Mouse (Mus musculus): ENCODE data around the gene Bnip3. TPM values are rescaled to one million over a fixed set of nuclear protein-coding genes. Genes with fewer than 3 reads are reported as not detected.

Bnip3 gene
- total and polyA plus RNA-seq, 3 experiments: 20.8 to 294 (median 102) TPM

- Histone ChIP-seq H3K9ac (ENCODE audit: insufficient read depth, low read depth) (peak overlapping the region; percentile 98), H3K27ac (ENCODE audit: insufficient read depth, low read depth) (no peak overlapping the region), H3K27me3 (replicated peaks) (no peaks in the 10 kb centered on the region), H3K4me3 (replicated peaks in 1 of 3; ENCODE audit: low read depth in 2 of 3, low read length in 2 of 3, poor library complexity in 1 of 3) (peak overlapping the region; percentile 74 to 100 (median 96)), H3K36me3 (replicated peaks in 1 of 2; ENCODE audit: control insufficient read depth in 1 of 2, insufficient read depth in 1 of 2, low read length in 1 of 2) (peaks cover under 1 to 32% of the 10 kb centered on the region in 2 experiments), H3K4me2 (ENCODE audit: insufficient read depth, low read depth, poor library complexity, severe bottlenecking) (peak overlapping the region; percentile 93), H3K9me3 (replicated peaks; ENCODE audit: low read length) (no peaks in the 10 kb centered on the region), H3K79me2 (replicated peaks; ENCODE audit: control insufficient read depth, extremely low read depth, insufficient read depth, poor library complexity, severe bottlenecking) (peaks cover 19% of the 10 kb centered on the region), H3K4me1 (ENCODE audit: control insufficient read depth in 1 of 2, insufficient read depth in 2 of 2) (peaks cover 12 to 33% of the 10 kb centered on the region in 2 experiments)
- no peak for DNase-seq (ENCODE audit: extremely low read depth)
- dilution Hi-C loops (cut with MboI; ENCODE audit: extremely low pct_ligation_motif_present, extremely low pct_unique_long_range_greater_than_20kb, low sequenced_read_pairs) (no loop called here), in situ Hi-C loops (cut with MboI; ENCODE audit: low pct_ligation_motif_present, low pct_unique_long_range_greater_than_20kb, low sequenced_read_pairs) (loop anchor here (25.0 kb wide), 1 partner anchor 1358 kb away; no protein-coding TSS in a partner anchor)
- TF ChIP-seq JUND (conservative IDR thresholded peaks at IDR 0.05; ENCODE audit: low read depth, low read length) (no peak), ZMIZ1 (IDR thresholded peaks at IDR 0.05; ENCODE audit: low read depth, low read length) (no peak), EP300 (IDR thresholded peaks at IDR 0.05; ENCODE audit: low read length) (no peak), RCOR1 (conservative IDR thresholded peaks at IDR 0.05; ENCODE audit: low read depth, low read length) (no peak), MYC (IDR thresholded peaks at IDR 0.05; ENCODE audit: low read depth, low read length) (no peak), ETS1 (conservative IDR thresholded peaks at IDR 0.05; ENCODE audit: low read depth, low read length) (no peak)
Observed at GRCm38 (mm10) chr7:138845111-138845510, 64.2 kb downstream of the Bnip3 start.

- Histone ChIP-seq H3K4me2 (ENCODE audit: insufficient read depth, low read depth, poor library complexity, severe bottlenecking) (no peak overlapping the region), H3K79me2 (replicated peaks; ENCODE audit: control insufficient read depth, extremely low read depth, insufficient read depth, poor library complexity, severe bottlenecking) (peaks cover 19% of the 10 kb centered on the region), H3K4me1 (ENCODE audit: control insufficient read depth in 1 of 2, insufficient read depth in 2 of 2) (peaks cover 12 to 30% of the 10 kb centered on the region in 2 experiments), H3K4me3 (replicated peaks in 1 of 3; ENCODE audit: low read depth in 2 of 3, low read length in 2 of 3, poor library complexity in 1 of 3) (no peak overlapping the region), H3K9me3 (replicated peaks; ENCODE audit: low read length) (no peaks in the 10 kb centered on the region), H3K36me3 (replicated peaks in 1 of 2; ENCODE audit: control insufficient read depth in 1 of 2, insufficient read depth in 1 of 2, low read length in 1 of 2) (peaks cover 0 to 26% of the 10 kb centered on the region in 2 experiments), H3K27ac (ENCODE audit: insufficient read depth, low read depth) (no peak overlapping the region), H3K9ac (ENCODE audit: insufficient read depth, low read depth) (no peak overlapping the region), H3K27me3 (replicated peaks) (no peaks in the 10 kb centered on the region)
- no peak for DNase-seq (ENCODE audit: extremely low read depth)
- no peak for TF ChIP-seq CHD1 (IDR thresholded peaks at IDR 0.05; ENCODE audit: low read depth, low read length)
- TF ChIP-seq MAFK (IDR thresholded peaks at IDR 0.05; ENCODE audit: insufficient replicate concordance, low read length): no peak
- TF ChIP-seq HCFC1 (IDR thresholded peaks at IDR 0.05; ENCODE audit: low read depth, low read length): no peak
- TF ChIP-seq TBP (conservative IDR thresholded peaks at IDR 0.05; ENCODE audit: low read depth, low read length): no peak
- TF ChIP-seq E2F4 (IDR thresholded peaks at IDR 0.05; ENCODE audit: insufficient replicate concordance, low read depth, low read length): no peak
- no peak for TF ChIP-seq POLR2A (IDR thresholded peaks at IDR 0.05; ENCODE audit: low read depth, low read length)
- no peak for TF ChIP-seq ZC3H11A (IDR thresholded peaks at IDR 0.05; ENCODE audit: low read depth, low read length)
- TF ChIP-seq PAX5 (IDR thresholded peaks at IDR 0.05; ENCODE audit: low read length): no peak
- no peak for TF ChIP-seq MEF2A (IDR thresholded peaks at IDR 0.05; ENCODE audit: borderline replicate concordance, low read depth, low read length)
- no peak for TF ChIP-seq USF2 (conservative IDR thresholded peaks at IDR 0.05; ENCODE audit: low read depth, low read length)
- TF ChIP-seq GABPA (IDR thresholded peaks at IDR 0.05; ENCODE audit: insufficient replicate concordance, low read depth, low read length): no peak
- TF ChIP-seq ZKSCAN1 (IDR thresholded peaks at IDR 0.05; ENCODE audit: borderline replicate concordance, low read depth, low read length): no peak
- TF ChIP-seq MAZ (IDR thresholded peaks at IDR 0.05; ENCODE audit: low read depth, low read length): no peak
- no peak for TF ChIP-seq CHD2 (IDR thresholded peaks at IDR 0.05; ENCODE audit: low read length)
- in situ Hi-C loops (cut with MboI; ENCODE audit: low pct_ligation_motif_present, low pct_unique_long_range_greater_than_20kb, low sequenced_read_pairs) (loop anchor here (5.0 to 25.0 kb wide), 2 partner anchors 79 to 1356 kb away; no protein-coding TSS in a partner anchor), dilution Hi-C loops (cut with MboI; ENCODE audit: extremely low pct_ligation_motif_present, extremely low pct_unique_long_range_greater_than_20kb, low sequenced_read_pairs) (no loop called here)
Observed at GRCm38 (mm10) chr7:138843421-138843820, 65.9 kb downstream of the Bnip3 start.

Data from CH12.LX (cell line).